Mouse (Mus musculus): ENCODE data around the gene Slc37a1.

- no peak for TF ChIP-seq CTCF (conservative IDR thresholded peaks at IDR 0.05; ENCODE audit: low read length)
- TF ChIP-seq NANOG (IDR thresholded peaks at IDR 0.05; ENCODE audit: borderline replicate concordance, low read length) = no peak
Measured at GRCm38 (mm10) chr17:31281830-31282686, 4.5 kb upstream of the Slc37a1 start.
